Mouse (Mus musculus) CD4-positive helper T cell, adult 2 months (primary cell): ENCODE data around the gene Tkt.
"Not testable (repeated sequence)": the region's sequence is repeated elsewhere in the genome, so short reads cannot be mapped to it uniquely, and the experiment has no call there.

Experiments
- DNase-seq: peaks from one replicate; pipeline ENCODE4 v3.0.0-alpha.2; 2012; ENCODE audit warnings: low read depth, missing footprints, low spot score

Tkt gene

DNA sequence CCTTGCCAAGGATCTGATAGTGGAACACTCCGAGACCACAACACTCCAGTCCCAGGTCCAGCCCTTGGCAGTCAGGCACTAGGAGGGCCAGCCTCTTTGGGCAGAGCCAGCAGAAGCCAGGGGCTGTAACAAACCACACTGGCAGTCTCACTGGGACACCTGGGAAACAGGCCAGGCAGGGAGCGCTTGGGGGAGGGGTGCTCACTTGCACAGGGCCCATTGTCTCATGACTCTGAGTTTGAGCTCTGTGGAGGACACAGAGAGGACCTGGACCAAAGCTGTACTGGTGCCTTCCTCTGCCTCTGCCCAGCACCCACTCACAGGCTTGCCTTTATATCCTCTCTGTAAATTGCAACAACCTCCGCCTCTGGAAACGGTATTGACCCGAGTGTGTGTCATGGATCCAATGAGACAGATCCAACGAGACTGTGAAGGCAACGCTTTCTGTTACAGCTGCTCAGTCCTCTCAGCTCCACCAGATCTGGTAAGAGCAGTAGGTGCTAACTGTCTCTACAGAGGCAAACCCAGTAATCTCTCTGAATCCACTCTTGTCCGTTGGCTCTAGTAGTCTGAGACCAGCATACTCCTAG lies at the start of gene Tkt:
TSS of gene Tkt (plus strand) at position 229 of the 590 bp plus-strand sequence.
- DNase-seq: no peak

DNA sequence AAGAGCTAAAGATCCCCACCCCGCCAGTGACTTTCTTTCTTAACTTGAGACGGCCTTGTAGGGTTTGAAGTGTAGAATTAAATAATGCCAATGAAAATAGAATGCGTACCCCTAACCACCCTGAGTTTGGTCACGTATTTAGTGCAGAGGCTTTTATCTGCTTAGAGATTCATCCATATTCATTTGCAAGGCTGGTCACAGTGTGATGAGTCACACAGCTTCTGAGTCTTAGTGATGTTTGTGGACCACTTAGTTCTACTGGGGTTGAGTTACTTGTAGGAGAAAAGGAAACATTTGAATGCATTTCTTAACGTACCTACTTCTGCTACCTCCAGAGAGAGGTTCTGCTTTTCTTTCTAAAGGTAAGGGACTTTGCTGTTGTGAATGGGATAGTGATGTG lies 43.2 kb upstream of the Tkt start:
- no peak for DNase-seq

DNA sequence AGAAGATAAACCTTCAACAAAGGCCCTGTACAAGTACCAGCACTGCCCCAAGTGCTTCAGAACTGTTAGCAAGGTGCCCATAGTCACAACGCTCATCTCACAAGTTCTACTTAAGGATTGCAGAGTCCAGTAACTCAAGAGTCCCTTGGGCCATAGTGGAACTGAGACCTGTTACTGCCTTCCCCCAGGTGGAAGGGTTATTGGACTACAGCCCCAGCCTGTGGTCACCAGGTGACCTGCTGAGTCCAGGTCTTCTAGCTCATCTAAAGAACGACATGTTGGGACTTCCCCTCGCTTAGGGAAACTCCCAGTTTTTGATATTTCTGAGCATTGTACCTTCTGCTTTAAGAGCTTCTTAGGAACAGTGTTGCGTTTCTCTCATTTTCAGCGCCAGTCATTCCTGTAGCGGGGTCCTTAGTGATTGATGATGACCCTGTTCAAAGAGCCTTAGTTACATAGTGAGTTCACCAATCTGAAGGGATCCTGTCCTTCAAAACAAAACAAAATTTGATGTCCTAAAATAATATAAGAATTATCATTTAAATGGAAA lies 37.9 kb upstream of the Tkt start:
- no peak for DNase-seq

DNA sequence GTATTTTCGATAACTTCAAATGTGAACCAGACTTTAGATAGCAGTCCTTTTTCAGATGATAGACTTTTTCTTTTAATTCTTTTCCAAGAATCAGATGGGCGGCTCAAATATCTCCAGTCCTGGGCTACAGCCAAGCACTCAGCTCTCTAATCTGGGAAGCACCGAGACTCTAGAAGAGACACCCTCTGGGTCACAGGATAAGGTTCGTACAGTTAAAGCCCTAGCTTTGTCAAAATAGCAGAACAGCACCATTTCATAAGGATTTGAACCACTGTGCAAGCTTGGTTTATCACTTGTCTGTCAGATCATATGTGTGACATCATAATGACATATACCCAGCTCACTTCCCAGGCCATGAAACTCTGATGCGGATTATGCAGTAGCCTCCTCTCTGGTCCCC lies 35.3 kb upstream of the Tkt start:
- DNase-seq: no peak

DNA sequence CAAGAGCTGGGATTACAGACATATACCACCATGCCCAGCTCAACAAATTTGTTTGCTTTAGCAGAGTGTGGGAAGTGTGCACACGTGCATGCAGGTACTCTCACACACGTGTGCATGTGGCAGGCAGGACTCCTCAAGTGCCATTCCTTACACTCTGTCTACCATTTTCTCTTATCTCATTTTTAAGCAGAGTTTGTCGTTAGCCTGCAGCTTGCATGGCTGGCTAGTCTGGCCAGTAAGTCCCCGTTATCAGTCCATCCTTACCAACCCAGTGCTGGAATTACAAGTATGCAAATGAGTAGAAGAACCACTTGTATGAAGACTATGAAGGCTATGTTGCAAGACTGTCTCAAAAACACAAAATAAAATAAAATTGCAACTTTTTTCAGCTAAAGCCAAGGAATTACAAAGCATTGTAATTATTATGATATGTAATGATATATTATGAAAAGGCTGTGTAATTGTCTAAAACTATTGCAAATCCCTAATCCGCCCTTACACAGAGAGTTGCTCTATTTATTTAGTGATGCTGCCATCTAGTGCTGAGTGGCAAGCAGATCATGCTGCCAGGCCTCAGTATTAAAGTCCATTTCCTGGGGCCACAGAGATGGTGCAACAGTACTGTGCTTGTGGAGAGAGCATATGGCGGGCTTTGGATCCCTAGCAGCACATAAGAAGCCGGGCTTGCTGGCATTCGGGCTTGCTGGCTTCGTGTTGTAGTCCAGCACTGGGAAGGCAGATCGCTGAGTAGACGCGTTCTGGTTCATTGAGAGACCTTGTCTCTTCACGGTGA lies 32.0 kb upstream of the Tkt start:
- DNase-seq: no peak

DNA sequence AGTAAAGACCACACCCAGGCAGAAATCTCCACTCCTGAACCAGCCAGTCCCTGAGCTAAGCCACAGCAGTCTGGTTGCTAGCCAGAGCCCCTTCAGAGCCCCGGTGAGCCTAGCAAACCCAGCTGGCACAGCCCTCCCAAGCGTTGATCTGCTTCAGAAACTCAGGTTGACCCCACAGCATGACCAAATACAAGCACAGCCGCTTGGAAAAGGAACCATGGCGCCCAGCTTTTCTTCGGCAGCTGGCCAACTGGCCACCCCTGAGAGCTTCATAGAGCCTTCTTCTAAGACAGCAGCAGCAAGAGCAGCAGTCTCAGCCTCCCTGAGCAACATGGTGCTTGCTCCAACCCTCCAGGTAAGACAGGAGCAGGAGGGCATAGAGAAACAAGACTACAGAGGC lies 28.8 kb upstream of the Tkt start:
- no peak for DNase-seq

DNA sequence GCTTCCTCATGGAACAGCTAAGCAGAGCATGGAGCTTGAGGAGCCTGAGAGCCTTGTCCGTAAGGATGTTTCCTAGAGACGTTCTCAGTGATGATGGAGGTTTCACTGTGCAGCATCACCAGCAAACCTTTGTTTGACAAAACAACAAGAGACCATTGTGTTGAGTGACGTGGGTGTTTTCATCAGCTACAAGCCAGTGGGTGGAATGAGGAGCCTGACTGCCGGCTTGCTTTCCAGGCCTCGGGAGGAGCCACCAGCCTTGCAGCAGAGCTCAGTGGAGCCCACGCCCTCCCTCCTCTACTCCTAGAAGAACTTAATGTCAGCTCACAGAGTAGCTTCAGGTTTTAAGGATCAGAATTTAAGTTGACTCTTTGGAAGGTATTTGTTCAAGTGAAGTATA lies 24.8 kb upstream of the Tkt start:
- DNase-seq: no peak

DNA sequence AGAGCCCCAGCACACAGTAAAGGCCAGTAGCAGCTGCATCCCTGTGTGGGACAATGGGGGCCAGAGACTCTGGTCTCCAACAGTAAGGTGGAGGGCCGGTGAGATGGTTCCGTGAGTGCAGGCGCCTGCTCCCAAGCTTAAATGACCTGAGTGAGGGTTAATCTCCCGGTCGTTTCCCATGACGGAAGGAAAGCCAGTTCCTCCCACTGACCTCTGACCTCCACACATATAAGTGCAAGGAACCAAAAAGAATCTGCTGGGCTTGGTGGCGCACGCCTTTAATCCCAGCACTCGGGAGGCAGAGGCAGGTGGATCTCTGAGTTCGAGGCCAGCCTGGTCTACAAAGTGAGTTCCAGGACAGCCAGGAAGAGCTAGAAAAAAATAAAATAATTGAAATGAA lies 19.8 kb upstream of the Tkt start:
- no peak for DNase-seq

DNA sequence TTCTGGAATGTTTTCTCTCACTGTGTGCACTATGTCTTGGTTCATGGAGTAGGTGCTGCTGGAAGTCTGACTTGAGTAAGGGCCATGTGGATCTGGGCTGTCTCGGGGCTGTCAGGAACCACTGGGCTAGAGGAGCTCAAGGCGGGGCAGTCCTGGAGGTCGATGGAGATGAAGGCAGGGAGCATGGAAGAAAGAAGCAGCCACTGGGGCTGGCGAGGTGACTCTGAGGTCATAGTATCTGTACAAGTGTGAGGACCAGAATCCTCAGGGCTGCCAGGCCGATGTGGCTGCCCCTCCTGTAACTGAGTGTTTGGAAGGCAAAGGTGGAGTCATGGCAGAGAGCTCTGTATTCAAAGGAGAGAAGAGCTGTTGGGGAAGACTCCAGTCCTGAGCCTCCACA lies 19.2 kb upstream of the Tkt start:
- no peak for DNase-seq

DNA sequence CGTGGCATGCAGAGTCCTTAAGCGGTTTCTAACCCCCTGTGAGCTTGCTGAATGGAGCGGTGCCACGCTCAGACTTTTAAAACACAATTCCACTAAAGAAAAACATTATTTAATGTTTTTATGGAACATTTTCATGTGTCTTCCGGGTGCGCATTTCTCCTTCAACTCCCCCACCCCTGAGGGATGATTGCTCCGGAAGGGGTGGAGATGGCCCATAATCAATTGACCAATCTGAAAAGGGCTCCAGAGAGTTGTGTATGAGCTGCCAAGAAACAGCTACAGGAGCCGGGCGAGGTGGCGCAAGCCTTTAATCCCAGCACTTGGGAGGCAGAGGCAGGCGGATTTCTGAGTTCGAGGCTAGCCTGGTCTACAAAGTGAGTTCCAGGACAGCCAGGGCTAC lies 18.7 kb upstream of the Tkt start:
- no peak for DNase-seq

DNA sequence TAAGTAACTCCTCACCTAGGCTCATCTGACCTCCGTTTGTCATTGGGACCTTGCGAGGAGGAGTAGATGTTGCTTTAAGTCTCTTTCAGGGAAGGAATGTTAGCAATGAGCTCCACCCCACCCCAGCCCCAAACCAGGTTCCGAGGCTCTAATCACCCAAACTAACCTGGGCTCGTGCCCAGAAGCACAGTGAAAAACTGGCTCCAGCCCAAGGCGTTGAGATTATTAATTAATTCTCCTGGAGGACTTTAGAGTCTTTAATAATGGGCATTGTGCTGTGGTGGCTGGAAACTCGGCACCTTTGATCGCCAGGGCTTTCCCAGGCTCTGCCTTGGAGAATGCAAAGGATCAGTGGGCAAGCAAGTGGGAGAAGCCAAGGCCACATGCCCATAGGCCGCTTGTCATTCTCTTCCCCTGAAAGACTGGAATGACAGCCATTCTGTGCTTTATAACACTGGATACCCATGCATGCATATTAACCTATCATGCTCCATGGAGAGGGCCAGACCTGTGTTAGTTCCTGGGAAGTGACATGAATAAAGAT lies 17.4 kb upstream of the Tkt start:
- DNase-seq: no peak

DNA sequence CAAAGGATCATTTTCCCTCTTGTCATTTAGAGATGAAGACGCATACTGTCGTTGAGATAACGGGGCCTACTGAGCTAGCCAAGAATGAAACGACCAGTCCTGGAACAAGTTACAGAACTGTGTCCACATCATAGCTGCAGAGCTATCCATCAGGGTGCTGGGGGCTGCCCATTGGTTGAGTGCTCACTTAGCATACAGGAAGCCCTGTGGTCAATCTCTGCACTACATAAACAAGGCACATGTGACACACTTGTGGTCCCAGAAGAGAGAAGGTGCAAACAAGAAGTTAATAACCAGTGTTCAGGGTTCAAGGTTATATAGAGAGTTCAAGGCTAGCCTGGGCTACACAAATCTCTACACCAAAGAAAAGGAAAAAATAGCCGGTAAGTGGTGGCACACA lies 16.7 kb upstream of the Tkt start:
- DNase-seq: no peak

DNA sequence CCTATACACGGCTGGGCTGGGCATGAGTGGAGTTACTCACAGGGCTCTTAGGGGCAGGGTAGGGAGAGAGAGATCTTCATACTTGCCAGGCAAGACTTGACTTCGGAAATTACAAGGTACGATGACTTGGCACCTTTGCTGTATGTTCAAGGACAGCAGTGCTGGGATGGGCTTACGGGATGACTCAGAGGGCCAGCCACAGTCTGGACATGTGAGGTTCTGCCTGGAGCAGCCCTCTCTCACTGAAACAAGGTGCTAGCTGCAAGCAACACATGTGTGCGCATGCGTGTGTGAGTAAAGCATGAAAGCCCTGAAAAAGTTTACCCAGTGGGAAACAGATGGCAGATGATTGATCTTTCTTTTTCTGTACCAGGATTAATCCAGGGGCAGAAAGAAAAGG lies 16.3 kb upstream of the Tkt start:
- no peak for DNase-seq

DNA sequence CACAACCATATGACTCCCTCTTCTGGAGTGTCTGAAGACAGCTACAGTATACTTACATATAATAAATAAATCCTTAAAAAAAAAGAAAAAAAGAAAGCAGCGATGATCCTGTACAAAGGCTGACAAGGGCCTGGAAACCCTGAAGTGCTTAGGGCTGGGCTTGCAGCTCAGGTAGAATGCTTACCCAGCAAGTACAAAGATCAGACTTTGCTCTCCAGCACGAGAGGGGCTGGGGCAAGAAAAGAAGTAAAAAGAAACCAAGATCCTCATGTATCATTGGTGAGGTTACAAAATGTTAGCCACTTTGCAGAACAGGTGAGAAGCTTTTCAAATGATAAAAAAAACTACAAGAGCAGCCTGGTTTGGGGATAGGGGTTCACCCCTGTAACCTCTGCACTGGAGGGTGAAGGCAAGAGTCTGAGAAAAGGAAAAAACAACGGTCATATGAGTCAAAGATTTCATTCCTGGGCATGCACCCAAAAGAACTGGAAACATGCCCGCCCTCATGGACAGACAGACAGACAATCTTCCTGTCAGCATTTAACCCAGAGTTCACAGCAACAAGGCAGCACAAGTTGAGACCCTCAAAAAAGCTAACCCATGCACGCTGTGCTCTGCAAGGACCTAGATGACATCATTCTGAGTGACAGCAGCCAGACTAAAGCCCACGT lies 14.2 kb upstream of the Tkt start:
- no peak for DNase-seq

DNA sequence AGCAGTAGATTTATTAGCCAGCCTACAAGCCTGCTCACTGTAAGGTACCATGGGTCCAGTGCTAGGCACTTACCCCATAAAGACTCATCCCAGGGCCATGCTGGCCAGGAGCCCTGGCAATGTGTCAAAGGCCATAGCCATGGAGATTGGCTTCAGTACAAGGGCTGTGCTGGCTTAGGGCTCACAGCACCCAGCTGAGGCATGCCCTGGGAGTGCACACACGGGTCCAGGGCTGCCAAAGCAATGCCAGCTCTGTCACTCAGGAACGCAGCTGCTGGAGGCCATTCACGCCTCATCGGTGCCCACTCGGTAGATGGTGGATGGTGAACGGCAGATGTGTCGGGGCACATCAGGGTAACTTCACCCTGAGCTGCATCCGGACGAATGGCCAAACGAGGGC lies 6.6 kb upstream of the Tkt start:
- no peak for DNase-seq

DNA sequence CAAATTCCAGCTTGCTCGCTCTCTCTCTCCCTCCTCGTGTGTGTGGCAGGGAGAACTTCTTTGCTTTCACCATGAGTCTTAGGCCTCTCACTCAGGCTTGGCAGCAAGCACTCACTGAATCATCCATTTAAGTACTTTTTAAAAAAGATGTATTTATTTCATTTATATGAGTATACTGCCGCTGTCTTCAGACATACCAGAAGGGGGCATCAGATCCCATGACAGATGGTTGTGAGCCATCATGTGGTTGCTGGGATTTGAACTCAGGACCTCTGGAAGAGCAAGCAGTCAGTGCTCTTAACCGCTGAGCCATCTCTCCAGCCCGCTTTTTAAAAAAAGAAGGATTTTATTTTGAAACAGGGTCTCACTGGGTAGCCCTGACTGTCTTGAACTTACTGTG lies 4.8 kb upstream of the Tkt start:
- not testable (repeated sequence) for DNase-seq

DNA sequence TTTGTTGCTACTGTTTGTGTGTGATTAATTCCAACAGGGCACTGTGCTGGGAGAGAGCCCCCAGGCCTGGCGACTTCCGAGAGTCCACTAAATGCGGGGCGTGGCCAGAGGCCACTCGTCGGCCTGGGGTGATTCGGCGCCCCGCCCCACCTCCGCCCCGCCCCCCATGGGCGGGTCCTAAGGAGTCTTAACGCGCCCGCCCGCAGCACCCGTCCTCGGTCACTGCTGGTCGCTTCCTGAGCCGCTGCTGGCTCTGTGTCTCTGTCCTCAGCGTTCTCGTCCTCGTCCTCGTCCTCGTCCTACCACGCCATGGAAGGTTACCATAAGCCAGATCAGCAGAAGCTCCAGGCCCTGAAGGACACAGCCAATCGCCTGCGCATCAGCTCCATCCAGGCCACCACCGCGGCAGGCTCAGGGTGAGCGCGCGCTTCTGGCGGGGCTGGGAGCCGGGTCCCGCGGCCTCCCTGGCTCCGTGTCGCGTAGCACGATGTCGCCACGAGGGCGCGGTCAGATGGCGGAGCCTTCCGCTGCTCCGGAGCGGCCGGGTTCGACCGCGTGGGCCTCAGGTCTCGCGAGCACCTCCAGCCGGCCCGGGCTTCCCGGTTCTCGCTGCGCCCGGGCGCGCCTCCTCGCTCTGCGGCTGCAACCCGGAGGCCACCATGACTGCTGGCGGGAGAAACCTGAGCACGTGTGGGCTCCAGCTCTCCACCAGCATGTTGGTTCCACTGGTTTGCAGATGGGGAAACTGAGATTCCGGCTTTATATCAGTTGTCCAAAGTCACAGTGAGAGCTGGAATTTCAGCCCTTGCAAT lies 1.0 kb downstream of the Tkt start:
- peak; percentile 92 for DNase-seq

DNA sequence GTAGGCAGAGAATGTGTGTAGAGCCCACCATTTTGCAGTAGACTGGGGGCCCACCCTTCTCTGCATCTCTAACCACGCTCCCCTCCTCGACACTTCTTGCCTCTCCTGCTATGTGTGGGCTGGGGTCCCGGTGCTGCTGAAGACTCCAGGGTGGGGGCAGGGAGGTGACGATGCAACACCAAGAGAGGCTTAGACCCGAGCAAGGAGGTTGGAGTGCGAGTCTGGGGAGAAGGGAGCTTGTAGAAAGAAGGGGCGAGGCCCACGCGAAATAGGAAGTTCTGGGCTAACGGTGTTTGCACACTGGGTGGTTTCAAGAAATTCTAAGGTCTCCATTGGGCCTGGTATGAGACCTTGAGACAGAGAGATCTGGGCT lies 1.6 kb downstream of the Tkt start:
- DNase-seq: peak; percentile 25

DNA sequence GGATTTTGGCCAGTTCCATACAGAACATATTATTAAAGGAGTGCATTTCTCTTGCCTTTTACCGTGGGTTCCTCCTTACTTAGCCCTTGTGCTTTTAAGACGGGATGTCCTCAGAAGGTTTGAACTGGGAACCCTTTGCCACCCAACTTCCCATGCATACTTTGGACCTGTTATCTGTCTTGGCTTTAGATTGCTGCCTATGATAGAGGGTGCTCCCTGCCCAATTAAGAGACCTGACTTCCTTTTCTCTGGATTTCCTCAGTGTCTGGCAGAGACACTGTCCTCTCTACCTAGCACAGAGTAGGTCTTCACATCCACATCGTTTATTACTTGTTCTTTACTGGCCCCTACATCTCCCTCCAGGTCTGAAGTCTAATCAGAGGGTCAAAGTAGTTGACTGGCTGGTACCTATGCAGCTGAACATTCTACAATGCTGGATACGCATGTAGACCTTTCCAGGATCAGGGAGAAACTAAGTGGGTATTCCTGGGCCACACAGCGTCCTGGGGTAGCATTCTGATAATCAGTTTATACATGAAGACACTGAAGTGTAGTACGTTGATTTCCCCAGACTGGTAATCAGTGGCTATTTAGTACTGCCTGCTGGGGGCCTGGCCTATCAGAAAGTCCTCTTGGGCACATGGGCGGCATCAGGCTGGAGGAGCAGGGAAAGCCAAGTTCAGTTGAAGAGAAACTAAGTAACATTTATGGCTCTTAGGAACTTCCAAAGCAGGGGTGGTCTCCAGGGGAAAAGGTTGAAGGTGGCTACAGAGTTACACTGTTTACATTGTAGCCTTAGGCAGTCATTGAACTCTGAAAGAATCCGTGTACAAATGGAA lies 2.3 kb downstream of the Tkt start:
- no peak for DNase-seq

DNA sequence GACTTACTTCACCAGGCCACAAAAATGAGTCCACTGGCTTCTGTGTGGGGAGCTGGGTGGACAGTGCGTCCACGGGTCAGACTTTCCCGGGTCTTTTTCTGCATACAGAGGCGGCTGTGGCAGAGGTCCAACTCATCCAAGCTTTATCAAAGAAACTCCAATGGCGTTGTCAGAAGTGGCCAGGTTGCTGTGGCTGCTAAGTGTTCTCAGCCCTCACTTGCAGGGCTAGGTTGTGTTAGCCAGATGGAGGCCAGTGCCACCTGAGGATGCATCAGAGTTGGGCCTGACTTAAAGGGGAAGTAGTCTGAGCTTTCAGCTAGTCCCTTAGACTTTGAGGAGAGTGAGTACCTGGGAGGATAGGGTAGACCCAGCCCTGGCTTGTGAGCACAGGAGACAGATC lies 3.4 kb downstream of the Tkt start:
- DNase-seq: no peak

DNA sequence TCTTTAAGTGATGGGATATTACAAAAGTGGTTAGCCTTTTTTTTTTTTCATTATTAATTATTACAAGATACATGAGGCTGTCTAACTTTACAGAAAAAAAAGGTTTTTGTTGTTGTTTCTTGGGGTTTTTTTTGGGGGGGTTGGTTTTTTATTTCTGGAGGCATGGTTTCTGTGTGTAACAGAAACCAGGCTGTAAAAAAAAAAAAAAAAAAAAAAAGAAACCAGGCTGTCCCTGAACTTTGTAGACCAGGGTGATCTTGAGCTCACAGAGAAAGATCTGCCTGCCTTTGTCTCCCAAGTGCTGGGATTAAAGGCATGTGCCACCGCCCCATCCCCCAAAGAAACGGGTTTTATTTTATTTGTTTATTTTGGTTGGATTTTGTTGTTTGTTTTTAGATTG lies 3.8 kb downstream of the Tkt start:
- no peak for DNase-seq
